18 mouse cellular contexts compared by ENCODE assay signal in the genomic region with DNA sequence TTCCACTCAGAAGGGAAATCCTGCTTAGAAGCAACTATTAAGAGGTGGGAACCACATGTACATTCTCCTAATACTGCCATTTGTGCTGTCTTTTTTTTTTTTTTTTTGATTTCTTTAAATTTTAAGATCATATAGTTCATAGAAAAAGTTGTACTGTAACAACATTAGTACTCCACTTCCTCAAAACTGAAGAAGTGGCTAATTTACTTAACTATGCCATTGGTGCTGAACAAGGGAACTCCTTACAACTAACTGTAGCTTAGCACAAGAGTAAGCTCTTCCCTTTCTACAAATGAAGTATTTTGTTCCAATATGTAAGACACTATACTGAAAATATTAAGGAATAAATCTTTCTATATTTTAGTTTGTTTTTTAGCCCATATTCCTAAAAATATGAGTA.
"Had no signal": no experiment of that assay in that cellular context is flagged by ENCODE, and none has a peak within 500 bp of the region (broad histone marks: within the 10 kb centered on the region; RNA-seq: fewer than 3 reads in every experiment).

No protein-coding gene starts in this region.

- H3K27me3 ChIP-seq: kidney, embryonic 15.5 days; liver, embryonic 13.5 days; megakaryocyte, embryonic 14.5 days; midbrain, embryonic 13.5 days had no signal

- ATAC-seq: midbrain, embryonic 13.5 days; midbrain, embryonic 16.5 days had no signal

- H3K9me3 ChIP-seq: kidney, embryonic 15.5 days; liver, embryonic 13.5 days; megakaryocyte, embryonic 14.5 days; midbrain, embryonic 10.5 days; midbrain, embryonic 13.5 days had no signal

- H3K36me3 ChIP-seq: kidney, embryonic 15.5 days; liver, embryonic 13.5 days; midbrain, embryonic 10.5 days; midbrain, embryonic 13.5 days had no signal

- H3K4me2 ChIP-seq: kidney, embryonic 15.5 days; liver, embryonic 13.5 days; midbrain, embryonic 13.5 days had no signal

- H3K9ac ChIP-seq: kidney, embryonic 15.5 days; liver, embryonic 13.5 days; midbrain, embryonic 13.5 days had no signal

- H3K4me3 ChIP-seq: kidney, embryonic 15.5 days; liver, embryonic 13.5 days; midbrain, embryonic 10.5 days; midbrain, embryonic 13.5 days had no signal

- H3K27ac ChIP-seq: kidney, embryonic 15.5 days; liver, embryonic 13.5 days; macrophage; midbrain, embryonic 10.5 days; midbrain, embryonic 13.5 days had no signal

- DNase-seq: kidney, adult 11 months; kidney, adult 8-10 months; kidney, postnatal 14 days; kidney, postnatal 4 days; liver, embryonic 13.5 days; lung, adult 2 months; lung, postnatal 14 days; retina, postnatal 1 day; right cerebral cortex, postnatal 25 days; spleen, adult 18-20 months; thymus, adult 18-20 months; thymus, postnatal 14 days had no signal
